Mouse (Mus musculus): Measurements from ENCODE around the gene Rptor. TPM values are rescaled to one million over a fixed set of nuclear protein-coding genes. Genes with fewer than 3 reads are reported as not detected.

Rptor gene
- total RNA-seq, 2 experiments from 2014 or later, result 62.9 to 67.5 TPM

DNA sequence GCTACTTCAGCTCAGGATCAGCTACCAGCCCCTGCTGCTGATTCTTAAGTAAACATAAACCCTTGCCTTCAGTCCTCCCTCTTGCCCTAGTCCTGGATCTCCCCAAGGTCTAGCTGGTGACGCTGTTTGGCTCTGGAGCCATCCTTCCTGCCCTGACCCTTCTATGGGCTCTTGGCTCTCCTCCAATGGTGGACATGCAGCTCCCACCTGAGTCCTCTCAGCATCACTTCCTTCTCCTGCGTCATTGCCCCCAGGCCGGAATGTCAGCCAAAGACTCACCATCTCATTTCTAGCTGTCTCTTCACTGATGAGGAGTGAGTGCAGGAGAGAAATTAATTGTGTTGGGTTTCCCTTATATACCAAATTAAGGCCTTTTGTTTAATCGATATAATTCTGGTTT, 165.8 kb downstream of the Rptor start:
- no peak for DNase-seq (ENCODE audit: low spot score in 2 of 2)
- intact Hi-C loops (cut with DNase I), result no loop called here

DNA sequence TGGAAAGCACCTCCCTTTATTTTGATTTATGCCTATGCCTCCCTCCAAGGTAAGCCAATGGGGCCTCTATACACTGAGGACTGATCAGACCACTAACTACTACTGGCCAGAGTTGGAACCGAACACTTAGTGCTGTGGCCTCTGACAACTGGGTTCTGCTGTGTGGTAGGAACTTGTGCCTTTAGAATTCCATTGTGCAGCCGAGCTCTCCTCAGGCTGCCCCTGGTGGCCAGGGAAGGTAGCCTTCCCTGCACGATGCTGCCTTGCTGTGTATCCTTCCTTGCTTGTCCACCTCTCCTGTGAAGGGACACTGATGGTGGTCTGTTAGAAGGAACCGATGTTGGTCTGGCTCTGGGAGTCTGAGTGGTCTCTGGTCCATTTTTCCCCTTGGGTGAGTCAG, 167.0 kb downstream of the Rptor start:
- intact Hi-C loops (cut with DNase I), result no loop called here
- DNase-seq (ENCODE audit: low spot score in 2 of 2), result no peak

DNA sequence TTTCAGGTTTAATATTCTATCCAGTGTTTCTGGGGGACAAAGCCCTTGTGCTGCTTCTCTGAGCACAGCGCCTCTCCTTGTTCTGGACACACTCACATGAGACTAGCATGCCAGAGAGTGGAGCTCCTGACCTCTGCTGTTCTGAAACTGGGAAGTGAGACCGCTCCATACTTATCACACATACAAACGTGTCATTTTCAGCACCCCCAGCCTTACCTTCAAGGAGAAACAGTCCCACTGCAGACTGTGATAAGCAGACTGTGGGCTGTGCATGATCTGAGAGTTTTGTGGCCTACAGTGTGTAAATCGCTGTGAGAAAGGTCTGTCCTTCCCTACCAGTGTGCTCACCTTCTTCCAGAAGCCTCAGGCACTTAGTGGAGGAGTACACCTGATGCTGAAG, 168.3 kb downstream of the Rptor start:
- intact Hi-C loops (cut with DNase I), result no loop called here
- no peak for DNase-seq (ENCODE audit: low spot score in 2 of 2)

DNA sequence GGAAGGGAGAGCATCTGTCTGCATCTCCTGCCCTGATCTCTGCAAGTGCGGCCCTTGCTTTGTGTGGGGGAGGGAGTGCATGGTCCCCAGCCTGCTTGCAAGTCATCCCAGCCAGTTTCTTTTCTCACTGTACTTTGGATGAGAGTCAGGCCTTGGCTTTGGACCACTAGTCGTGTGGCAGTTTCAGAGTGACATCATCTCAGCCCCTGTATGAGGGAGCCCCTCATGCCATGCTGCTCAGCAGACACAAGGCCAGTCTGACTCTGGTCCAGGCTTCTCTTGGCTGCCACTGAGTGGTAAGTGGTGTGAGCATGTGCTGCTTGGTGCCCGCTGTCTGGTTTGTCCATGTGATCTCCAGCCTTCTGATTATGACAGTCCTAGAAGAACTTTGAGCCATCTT, 170.2 kb downstream of the Rptor start:
- DNase-seq (ENCODE audit: low spot score in 2 of 2), result no peak
- intact Hi-C loops (cut with DNase I), result no loop called here

DNA sequence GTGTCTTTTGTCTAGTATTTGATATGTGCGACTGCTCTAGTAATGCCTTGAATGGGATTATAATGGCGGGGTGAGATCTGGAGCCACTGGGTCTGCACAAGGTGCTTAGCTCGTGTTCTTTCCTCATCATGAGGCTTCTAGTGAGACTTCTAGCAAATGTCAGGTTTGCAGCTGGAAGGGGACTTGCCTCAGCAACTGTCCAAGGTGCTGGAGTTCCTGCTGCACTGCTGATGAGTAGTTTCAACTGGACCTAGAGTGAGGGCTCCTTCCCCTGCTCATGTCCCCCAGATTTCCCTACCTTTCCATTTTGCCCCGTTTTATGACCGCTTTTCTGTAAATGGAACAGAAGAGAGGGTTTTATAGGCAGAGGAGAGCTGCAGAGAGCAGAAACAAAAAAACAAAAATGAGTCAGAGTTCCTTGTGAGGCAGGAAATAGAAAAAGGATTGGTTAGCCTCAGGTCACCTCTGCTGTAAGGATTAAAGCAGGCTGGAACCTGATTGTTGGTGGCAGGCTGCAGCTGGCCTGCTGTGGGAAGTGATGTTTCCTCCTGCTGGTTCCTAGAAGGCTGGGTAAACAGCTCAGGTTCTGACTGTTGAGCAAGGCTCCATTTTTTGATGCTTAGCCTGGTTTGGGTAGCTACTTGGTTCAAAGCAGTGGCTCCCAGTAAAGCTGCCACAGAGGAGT, 172.5 kb downstream of the Rptor start:
- intact Hi-C loops (cut with DNase I), result no loop called here
- DNase-seq (ENCODE audit: low spot score in 2 of 2), result no peak

DNA sequence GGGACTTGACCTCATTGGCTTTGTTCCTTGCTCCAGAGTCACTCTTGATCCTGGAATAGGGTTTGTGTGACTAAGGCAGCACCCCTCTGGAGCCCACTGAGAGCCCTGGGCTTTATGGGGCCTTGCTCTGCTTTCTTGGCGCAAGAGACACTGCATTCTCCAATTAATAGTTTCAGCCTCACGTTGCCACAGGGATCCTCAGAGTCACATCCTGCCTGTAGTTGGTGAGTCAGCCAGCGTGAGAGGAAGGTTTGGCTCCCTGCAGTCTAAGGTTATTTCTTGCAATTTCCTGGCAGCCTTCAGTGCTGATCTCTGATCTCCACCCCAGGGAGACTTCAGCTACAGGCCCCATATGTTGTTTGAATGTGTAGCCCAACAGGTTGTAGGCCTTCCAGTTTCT, 174.5 kb downstream of the Rptor start:
- intact Hi-C loops (cut with DNase I), result no loop called here
- no peak for DNase-seq (ENCODE audit: low spot score in 2 of 2)

DNA sequence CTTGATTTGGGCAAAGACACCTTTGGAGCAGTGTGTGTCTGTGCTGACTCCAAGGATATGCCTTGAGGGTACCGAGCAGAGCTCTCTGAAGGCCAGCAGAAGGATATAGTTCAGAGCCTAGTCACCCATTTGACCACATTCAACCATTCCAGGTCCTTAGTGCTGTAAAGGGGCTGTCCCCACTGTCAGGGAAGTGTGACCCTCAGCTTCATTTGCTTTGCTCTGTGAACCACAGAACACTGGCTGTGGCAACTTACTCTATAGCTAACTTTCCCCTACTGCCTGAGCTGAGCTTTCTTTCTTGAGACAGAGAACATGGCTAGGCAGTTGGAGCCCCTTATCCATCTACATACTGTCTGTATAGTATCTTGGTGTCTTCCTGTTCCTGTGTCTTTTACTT, 175.2 kb downstream of the Rptor start:
- intact Hi-C loops (cut with DNase I), result no loop called here
- no peak for DNase-seq (ENCODE audit: low spot score in 2 of 2)

DNA sequence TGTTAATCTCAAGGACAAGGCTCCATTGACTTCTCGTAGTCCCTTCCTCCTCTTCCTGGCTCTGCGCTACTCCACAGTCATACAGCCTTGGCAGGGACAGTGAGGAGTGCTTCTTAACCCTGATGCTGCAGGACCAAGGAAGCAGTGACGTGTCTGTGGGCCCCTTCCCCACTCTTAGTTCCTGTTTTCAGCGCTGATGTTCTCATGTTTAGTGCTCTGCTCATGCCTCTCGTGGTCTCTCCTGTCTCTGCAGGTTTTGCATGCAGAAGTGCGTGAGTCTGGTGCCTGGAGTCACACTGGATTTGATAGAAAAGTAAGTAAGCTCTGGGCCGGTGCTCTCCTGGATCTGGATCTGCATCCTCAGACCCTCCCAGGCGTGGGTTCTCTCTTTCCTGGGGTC, 177.6 kb downstream of the Rptor start:
- DNase-seq (ENCODE audit: low spot score in 2 of 2), result no peak
- intact Hi-C loops (cut with DNase I), result no loop called here

DNA sequence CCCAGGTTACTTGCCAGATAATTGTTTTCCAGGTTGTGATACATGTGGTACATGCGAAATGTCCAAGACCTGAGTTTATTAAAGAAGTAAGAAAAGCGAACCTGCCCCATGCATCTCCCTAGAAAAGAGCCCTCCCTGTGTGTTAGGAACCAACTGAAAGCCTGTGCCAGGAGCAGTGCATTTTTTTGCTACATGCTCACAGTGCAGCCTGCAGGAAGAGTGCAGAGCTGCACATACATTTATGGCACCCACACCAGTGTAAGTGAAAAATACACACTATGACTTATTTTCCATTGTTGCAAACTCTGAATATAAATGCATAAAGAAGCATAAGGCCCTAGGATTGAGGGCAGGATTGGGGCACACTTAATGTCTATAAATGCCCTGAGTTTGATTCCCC, 178.5 kb downstream of the Rptor start:
- intact Hi-C loops (cut with DNase I), result no loop called here

DNA sequence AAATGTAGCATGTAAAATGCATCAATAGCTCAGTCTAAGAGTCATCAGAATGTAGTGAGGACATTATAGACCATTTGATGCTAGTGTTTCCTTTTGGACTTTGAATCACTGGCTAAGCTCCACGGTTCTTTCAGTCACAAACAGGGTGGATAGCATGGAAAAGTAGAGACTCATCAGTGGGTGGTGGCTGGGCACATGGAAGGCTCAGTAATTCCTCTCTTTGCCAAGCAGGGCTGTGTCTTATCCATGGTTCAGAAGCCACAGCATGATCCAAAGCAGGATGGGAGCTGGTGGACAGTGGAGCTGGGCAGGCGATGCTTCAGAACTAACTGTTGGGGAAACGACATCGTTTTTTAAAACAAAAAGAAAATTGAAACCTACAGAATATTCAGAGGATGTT, 179.0 kb downstream of the Rptor start:
- intact Hi-C loops (cut with DNase I), result no loop called here
- no peak for DNase-seq (ENCODE audit: low spot score in 2 of 2)

More for the DNA sequence above, 178.5 kb downstream of the Rptor start:
- DNase-seq (ENCODE audit: low spot score in 2 of 2), result no peak

DNA sequence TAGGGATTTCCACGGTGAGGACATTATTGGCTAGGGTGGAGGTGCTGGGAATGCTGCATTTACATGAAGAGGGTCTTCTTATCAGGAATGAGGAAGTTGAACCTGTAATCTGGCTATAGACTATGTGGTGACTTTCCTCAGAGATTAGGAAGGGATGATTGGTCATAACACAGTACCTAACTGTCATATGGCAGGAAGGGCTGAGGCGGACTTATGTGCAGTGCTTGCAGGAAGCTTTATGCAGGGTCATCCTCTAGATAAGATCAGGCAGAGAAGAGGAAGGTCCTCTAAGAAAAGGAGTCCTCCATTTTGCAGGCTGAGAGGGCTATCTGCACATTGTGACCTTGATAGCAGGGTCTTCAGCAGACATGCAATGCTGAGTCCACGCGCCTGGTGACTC, 180.9 kb downstream of the Rptor start:
- intact Hi-C loops (cut with DNase I), result no loop called here
- DNase-seq (ENCODE audit: low spot score in 2 of 2), result no peak

DNA sequence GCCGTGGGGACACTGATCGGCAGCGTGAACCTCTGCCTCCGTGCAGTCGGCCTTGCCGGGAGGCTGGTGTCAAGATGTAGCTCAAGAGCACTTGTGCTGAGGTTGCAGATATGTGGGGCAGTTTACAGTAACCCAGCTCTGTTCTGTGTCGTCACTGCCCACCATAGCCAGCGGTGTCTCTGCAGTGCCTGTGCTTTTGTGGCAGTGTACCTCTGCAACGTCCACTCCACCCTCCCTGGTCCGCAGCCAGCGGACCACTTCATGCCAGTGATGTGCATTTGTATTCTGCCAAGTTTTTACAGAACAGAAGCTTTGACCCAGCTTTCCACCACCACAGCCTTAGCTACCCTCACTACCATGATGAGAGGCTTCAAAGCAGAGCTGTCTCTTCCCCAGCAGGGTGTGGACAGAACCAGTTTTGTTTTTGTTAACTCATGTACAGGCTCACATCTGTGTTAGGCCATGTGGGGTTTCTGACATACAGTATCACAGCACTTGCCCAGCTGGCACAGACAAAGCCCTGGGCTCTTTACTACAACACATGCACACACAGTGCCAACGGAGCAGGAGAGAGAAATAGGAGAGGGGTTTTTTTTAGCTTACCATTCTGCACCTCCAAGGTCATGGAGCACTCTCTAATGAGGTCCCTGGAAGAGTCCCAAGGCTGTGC, 182.1 kb downstream of the Rptor start:
- intact Hi-C loops (cut with DNase I), result no loop called here
- DNase-seq (ENCODE audit: low spot score in 2 of 2), result no peak

DNA sequence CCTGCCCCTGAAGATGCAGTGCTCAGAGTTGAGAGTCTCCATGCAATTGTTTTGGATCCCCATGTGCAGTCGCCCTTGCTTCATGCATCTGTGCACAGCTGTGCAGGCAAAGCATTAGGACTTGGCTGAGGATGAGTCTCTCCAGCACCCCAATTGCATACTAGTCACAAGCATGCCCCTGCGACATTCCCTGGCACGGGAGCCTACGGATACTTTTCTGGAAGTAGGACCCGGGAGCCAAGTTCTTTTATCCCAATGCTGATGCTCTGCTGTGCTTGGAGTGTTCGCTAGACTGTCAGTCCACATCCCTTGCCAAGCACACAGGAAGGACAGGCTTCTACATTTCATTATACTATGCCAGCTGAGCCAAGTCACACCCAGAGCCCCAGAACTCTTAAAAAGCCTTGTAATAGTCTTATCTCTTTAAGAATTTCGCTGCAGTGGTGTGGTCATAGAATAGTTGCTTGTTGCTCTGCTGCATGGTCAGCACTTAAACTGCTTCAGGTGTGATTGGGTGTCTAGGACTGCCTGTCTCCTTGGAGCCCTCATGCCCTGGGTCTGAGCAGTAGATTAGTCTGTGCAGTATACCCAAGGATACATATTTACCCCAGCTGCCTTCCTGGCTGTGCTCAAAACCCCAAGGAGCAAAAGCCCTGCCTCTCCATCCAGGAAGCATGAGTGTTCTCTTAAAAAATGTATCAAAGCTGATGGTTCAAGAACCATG, 183.1 kb downstream of the Rptor start:
- DNase-seq (ENCODE audit: low spot score in 2 of 2), result no peak
- intact Hi-C loops (cut with DNase I), result no loop called here

DNA sequence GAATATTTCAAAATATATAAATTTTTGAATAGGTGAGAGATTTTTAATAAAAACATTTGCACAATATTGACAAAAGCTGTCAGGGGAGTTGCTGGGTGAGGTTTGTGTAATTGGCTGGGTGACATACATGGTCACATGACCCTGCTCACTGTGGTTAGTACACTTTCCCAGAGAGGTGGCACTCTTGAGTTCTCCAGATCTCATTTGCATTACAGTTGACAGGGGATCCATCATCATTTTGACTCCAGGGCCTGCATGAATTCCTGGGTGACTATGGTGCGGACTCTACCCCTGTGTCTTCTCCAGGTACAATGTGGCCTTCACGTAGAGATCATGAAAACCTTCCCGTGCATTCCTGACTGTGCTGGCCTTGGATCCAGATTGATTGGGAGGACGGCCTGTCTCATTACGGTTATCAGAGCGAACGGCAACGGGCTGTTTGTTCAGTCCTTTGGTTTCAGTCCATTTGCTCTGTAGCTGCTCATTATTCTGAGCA, 183.7 kb downstream of the Rptor start:
- intact Hi-C loops (cut with DNase I), result no loop called here
- no peak for DNase-seq (ENCODE audit: low spot score in 2 of 2)

DNA sequence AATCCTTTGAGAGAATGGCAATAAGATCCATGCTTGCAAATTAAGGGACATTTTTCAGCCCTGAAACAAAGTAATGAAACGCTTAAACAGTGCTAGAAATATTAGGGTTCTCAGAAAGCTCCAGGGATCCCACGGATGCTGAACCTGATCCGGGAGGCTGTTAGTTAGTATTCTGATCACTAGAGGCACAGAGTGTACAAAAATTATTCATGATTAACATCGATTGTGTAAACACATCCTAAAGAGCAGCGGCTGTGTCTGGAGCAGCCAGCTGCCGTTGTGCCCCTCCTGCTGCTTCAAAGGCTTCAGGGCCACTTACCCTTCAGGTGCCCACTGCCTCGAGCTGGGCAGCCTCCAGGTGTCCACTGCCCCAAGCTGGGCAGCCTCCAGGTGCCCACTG, 185.8 kb downstream of the Rptor start:
- no peak for DNase-seq (ENCODE audit: low spot score in 2 of 2)
- intact Hi-C loops (cut with DNase I), result no loop called here

DNA sequence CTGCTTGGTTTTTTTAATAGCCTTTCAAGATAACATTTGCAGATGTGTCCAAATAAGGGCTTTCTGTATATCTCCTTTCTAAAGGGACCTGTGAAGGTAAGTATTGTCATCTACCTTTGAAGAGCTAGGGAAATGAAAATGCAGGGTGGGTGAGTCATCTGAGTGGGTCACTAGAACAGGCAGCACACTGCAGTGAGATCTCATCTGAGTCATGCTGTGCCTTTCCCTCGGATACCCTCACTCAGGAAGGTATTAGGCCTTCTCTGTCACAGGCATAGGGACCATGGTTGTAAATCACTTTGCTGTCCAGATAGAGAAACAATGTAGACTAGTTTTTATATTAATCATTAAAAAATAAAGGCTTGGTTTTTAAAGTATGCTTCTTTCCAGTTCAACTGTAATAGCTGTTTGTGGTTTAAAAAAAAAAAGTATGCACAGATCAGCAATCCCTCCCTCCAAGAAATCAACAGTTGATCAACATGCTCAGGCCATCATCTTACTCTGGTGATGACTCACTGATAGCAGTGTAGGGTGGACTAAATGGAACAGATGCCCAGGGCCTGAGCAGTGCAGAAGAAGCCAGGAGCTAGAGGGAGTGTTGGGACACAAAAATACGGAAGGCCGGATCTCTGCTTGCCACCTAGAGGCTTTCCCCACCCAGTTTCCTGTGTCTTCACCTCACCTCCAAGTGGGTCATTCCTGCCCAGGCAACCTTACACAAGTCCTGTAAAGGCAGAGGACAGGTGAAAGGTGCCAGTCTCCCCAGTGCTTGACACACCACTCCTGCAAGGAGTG, 186.4 kb downstream of the Rptor start:
- intact Hi-C loops (cut with DNase I), result no loop called here
- no peak for DNase-seq (ENCODE audit: low spot score in 2 of 2)

DNA sequence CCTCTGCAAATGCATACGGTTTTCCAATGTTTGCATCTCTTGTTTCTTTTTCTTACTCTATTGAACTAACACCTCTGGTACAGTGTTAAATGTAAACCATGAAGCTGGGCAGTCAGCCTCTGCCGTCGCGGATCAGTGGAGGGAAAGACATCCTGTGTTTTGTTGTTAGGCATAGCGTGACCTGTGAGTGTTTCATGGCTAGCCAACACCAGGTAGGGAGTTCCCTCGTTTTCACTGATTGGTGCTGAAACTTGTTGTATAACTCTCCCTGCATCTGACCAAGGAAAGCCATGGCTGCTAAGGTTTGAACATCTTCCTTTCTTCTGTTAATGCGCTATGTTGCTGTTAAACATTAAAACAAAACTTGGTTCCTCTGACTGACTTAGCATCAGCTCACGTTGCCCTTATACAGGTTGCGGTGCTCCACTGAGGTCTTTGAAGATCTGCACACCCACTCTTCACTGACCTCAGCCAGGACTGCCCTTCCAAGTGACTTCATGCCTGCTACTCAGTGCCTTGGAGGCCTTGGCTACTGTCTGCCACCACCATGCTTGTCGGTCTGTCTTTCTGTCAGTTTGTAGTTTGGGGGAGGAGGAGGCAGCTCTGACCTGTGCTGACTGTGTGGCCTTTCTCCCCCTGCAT, 189.3 kb downstream of the Rptor start:
- intact Hi-C loops (cut with DNase I), result no loop called here
- no peak for DNase-seq (ENCODE audit: low spot score in 2 of 2)

DNA sequence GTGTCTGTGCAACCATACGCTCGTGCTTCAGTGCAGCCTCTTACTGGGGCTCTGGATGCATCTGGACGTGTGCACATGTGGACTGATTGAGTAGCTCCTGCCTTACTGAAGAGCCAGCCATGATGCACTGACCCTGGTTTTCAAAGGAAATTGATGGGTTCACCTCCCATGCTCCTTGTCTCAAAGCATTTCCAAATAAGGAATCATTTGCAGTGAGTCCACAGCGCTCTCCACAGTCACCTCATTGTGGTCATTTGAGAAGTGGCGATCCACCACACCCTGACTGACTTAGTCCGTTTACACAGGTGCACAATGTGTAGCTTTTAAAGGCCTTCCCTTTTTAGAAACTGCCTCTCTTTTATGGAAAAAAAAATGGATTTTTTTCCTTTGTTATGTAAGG, 190.7 kb downstream of the Rptor start:
- intact Hi-C loops (cut with DNase I), result no loop called here
- no peak for DNase-seq (ENCODE audit: low spot score in 2 of 2)

DNA sequence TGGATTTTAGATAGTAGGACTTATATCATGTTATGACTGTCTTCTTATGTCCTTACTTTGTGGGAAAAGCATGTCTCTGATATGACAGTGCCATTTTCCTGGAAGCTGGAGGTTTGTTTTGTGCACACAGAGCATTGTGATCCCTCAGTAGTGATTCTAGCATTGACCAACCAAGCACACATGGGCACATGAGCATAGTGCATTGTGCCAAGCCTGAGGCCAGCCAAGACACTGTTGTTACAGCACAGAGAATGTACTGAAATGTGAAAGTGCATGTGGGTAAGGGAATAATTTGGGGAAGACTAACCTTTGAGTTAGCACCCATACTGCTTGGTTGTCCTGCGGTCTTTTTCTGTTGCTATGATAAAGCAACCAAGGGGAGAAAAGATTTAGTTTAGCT, 191.3 kb downstream of the Rptor start:
- intact Hi-C loops (cut with DNase I), result no loop called here
- no peak for DNase-seq (ENCODE audit: low spot score in 2 of 2)

DNA sequence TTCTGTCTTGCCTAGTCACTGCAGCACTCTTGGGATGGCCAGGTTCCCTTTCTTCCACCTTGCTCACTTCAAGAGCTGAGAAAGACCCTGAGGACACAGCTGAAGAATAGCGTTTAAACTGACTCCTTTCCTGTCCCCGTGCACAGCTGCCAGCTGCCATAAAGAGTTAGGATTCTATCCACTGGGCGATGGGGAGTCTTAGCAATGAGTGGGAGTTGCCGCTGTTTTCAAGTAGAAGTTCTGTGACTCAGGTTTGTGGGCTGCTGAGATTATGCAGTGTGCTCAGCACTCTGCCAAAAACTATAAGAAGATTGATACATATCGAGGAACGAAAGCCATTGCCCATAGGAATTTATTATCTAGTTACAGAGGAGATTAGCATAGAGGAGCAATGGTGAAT, 192.0 kb downstream of the Rptor start:
- DNase-seq (ENCODE audit: low spot score in 2 of 2), result peak; percentile 63 to 66
- intact Hi-C loops (cut with DNase I), result loop anchor here (5.0 kb wide), 2 partner anchors 68 to 247 kb away; partner anchors contain the start of gene Nptx1

Measured in left cerebral cortex, postnatal 36 days (tissue).